Mouse (Mus musculus) liver, postnatal 0 days (tissue): ENCODE data around the gene Nkain1. TPM values are rescaled to one million over a fixed set of nuclear protein-coding genes. Genes with fewer than 3 reads are reported as not detected.

ENCODE experiments used
- ATAC-seq: fragments of 200-750 bp; cut with Nextera tagmentation; 2 replicates; pipeline ENCODE4 v1.8.0; 2017; ENCODE audit warnings: mild to moderate bottlenecking, moderate library complexity
- DNase-seq: peaks from one replicate; pipeline ENCODE4 v3.0.0-alpha.2; 2016
- H3K27ac ChIP-seq: fragments of 300-500 bp; sonication (generic); 2 replicates; pipeline ENCODE4 v1.5.1; 2014; ENCODE audit warnings: antibody characterized with exemption, moderate library complexity, mild to moderate bottlenecking, low read depth
- H3K27me3 ChIP-seq: fragments of 300-500 bp; sonication (generic); 2 replicates; pipeline ENCODE4 v1.6.1; 2014; ENCODE audit warnings: low read length, control low read depth, mixed read lengths; ENCODE audit not compliant: insufficient read depth
- H3K36me3 ChIP-seq: fragments of 300-500 bp; sonication (generic); replicated peaks from 2 replicates; pipeline ENCODE4 v1.6.1; 2014; ENCODE audit warnings: mild to moderate bottlenecking, control low read depth, low read length, moderate library complexity, mixed read lengths; ENCODE audit not compliant: insufficient read depth
- H3K4me1 ChIP-seq: fragments of 300-500 bp; sonication (generic); 2 replicates; pipeline ENCODE4 v1.6.1; 2014; ENCODE audit warnings: antibody characterized with exemption, mild to moderate bottlenecking, control low read depth; ENCODE audit not compliant: insufficient read depth
- H3K4me2 ChIP-seq: fragments of 300-500 bp; sonication (generic); 2 replicates; pipeline ENCODE4 v1.6.1; 2014; ENCODE audit warnings: low read depth, mild to moderate bottlenecking, low read length, moderate library complexity, mixed read lengths
- H3K4me3 ChIP-seq: fragments of 300-500 bp; sonication (generic); 2 replicates; pipeline ENCODE4 v1.5.1; 2014; ENCODE audit warnings: low read depth, low read length
- H3K9ac ChIP-seq: fragments of 300-500 bp; sonication (generic); replicated peaks from 2 replicates; pipeline ENCODE4 v1.6.1; 2014; ENCODE audit warnings: mild to moderate bottlenecking, moderate library complexity
- H3K9me3 ChIP-seq: fragments of 300-500 bp; sonication (generic); 2 replicates; pipeline ENCODE4 v1.6.1; 2016; ENCODE audit warnings: mild to moderate bottlenecking, control low read depth, low read length, mixed read lengths
- CTCF ChIP-seq: sonication (generic); IDR thresholded peaks from 2 replicates; pipeline ENCODE4 v1.5.1; 2016; ENCODE audit warnings: antibody characterized with exemption, low read depth
- EP300 ChIP-seq: IDR thresholded peaks from 2 replicates; pipeline ENCODE4 v1.6.1; 2016; ENCODE audit warnings: antibody characterized with exemption, low read depth, mild to moderate bottlenecking
- WGBS: fragments of 180-500 bp; shearing (Covaris S2); extraction: QIAGEN DNeasy Blood & Tissue Kit; methylation state at CpG from one replicate; pipeline ENCODE4 v1.1.7; 2014; ENCODE audit not compliant: insufficient replicate concordance; 5-methylcytosine and 5-hydroxymethylcytosine counted together
- polyA plus RNA-seq: library from polyadenylated mRNA; unstranded; fragments of >200 nt; fragmentation: Nextera tagmentation; extraction: Ambion mirVana; gene quantifications from 2 replicates; pipeline ENCODE4 v1.2.1, GENCODE M21; 2015

Gene Nkain1
- polyA plus RNA-seq, 1 experiment from 2014 or later = not detected

- H3K4me1 ChIP-seq = peaks cover 10% of the 10 kb centered on the region
- DNase-seq (no peak), ATAC-seq (no peak)
- H3K9ac ChIP-seq = no peak overlapping the region
- no peak overlapping the region for H3K4me2 ChIP-seq
- H3K27ac ChIP-seq = no peak overlapping the region
- no peaks in the 10 kb centered on the region for H3K27me3 ChIP-seq
- whole genome bisulfite sequencing = 63% methylated on average over 6 of the region's 6 CpGs
- H3K4me3 ChIP-seq = no peak overlapping the region
- H3K36me3 ChIP-seq = no peaks in the 10 kb centered on the region
- H3K9me3 ChIP-seq = no peaks in the 10 kb centered on the region
- TF ChIP-seq CTCF (no peak), EP300 (no peak)
These were observed 57.5 kb downstream of the Nkain1 start for GRCm38 (mm10) chr4:130516490-130516889.

Other genes with a start within 250 kb of the Nkain1 start
- 26.3 and 27.5 TPM in 2 replicates for gene Zcchc17, start 214.2 kb downstream of the Nkain1 start, polyA plus RNA-seq
- gene Snrnp40, start 214.0 kb downstream of the Nkain1 start, polyA plus RNA-seq = 37.7 and 39.9 TPM in 2 replicates
- gene Pum1, start 89.1 kb upstream of the Nkain1 start, polyA plus RNA-seq = 14.8 and 16.7 TPM in 2 replicates
- 8.7 TPM in 2 replicates for gene Sdc3, start 218.4 kb upstream of the Nkain1 start, polyA plus RNA-seq